Mouse (Mus musculus) left cerebral cortex, adult 18-20 months (tissue): ENCODE measurements around the gene Olfr727. TPM values are rescaled to one million over a fixed set of nuclear protein-coding genes. Genes with fewer than 3 reads are reported as not detected.

Experiments
- DNase-seq, 2 experiments: peaks; one replicate each; pipeline ENCODE4 v3.0.0; 2021 to 2022; ENCODE audit warnings: low spot score in 2 of 2, mixed read lengths in 1 of 2
- long read RNA-seq, 2 experiments: library from polyadenylated mRNA; stranded (forward); transcript quantifications; one replicate each; pipeline ENCODE4 v2.0.0; 2021
- total RNA-seq, 2 experiments: library from RNA; stranded (reverse); gene quantifications; 2 replicates each; pipeline ENCODE4 v1.2.3; 2021

Gene Olfr727
- not detected for total RNA-seq
- long read RNA-seq, experiment 1, result 0 reads
- long read RNA-seq, experiment 2, result 0 reads

GRCm38 (mm10) chr14:50122886-50123285 is at the start of gene Olfr727:
Olfr727 (plus strand) TSS chr14:50123186.
- no peak for DNase-seq

DNA sequence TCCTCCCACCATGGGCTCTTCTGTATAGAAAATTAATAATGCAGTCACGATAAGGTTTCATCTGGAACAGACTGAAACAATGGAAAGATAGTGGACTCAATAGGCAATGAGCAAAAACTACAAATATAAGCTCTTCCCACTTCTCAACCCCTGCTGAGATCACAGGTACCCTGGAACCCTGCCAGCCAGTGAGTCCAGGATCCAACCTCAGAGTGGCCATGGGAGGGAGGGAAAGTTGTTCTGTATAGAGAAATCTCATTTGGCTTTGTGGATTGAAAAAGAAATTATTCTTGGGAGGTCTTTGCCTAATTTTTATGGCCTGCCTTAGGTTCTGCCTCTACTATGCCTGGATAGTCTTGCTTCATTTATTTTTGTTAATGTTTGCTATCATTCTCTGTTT is 32.1 kb upstream of the Olfr727 start, which contains the start of gene Olfr726:
Gene Olfr726 (minus strand): TSS at position 101 of the 400 bp plus-strand sequence.
- DNase-seq, result no peak

- no peak for DNase-seq
These were observed 19.6 kb downstream of the Olfr727 start, which contains the start of gene Olfr728 for GRCm38 (mm10) chr14:50142580-50142979. Olfr728 (minus strand) TSS chr14:50142680.

- DNase-seq, result no peak
These were observed 29.8 kb downstream of the Olfr727 start, which contains the start of gene Olfr729 for GRCm38 (mm10) chr14:50152810-50153209. Olfr729 (minus strand) TSS chr14:50152910.

Other genes with a start within 250 kb of the Olfr727 start
- not detected for gene Olfr722, start 221.2 kb upstream of the Olfr727 start, total RNA-seq
- gene Olfr723, start 191.4 kb upstream of the Olfr727 start, total RNA-seq, result not detected
- not detected for gene Olfr724, start 159.9 kb upstream of the Olfr727 start, total RNA-seq
- gene Olfr725, start 82.8 kb upstream of the Olfr727 start, total RNA-seq, result not detected
- not detected for gene Olfr726, start 32.2 kb upstream of the Olfr727 start, total RNA-seq
- gene Olfr728, start 19.5 kb downstream of the Olfr727 start, total RNA-seq, result not detected
- gene Olfr729, start 29.7 kb downstream of the Olfr727 start, total RNA-seq, result not detected
- not detected for gene Olfr730, start 65.0 kb downstream of the Olfr727 start, total RNA-seq
- gene Olfr731, start 118.7 kb downstream of the Olfr727 start, total RNA-seq, result not detected
- gene Olfr732, start 161.0 kb downstream of the Olfr727 start, total RNA-seq, result not detected
- gene Olfr733, start 178.3 kb downstream of the Olfr727 start, total RNA-seq, result not detected
- not detected for gene Olfr734, start 203.6 kb downstream of the Olfr727 start, total RNA-seq
- gene Olfr735, start 225.7 kb downstream of the Olfr727 start, total RNA-seq, result not detected
- gene Tlr11, start 234.7 kb downstream of the Olfr727 start, total RNA-seq, result not detected